Mouse (Mus musculus) hindbrain, embryonic 15.5 days (tissue): ENCODE measurements around the gene Tenm4. TPM values are rescaled to one million over a fixed set of nuclear protein-coding genes. Genes with fewer than 3 reads are reported as not detected.

ENCODE experiments used
- ATAC-seq: fragments of 200-750 bp; cut with Nextera tagmentation; 2 replicates; pipeline ENCODE4 v1.8.0; 2017; ENCODE audit warnings: low read depth, moderate number of reproducible peaks, moderate TSS enrichment; ENCODE audit not compliant: low FRiP score
- H3K27ac ChIP-seq: fragments of 300-500 bp; sonication (generic); replicated peaks from 2 replicates; pipeline ENCODE4 v1.5.1; 2015; ENCODE audit warnings: mild to moderate bottlenecking, inconsistent platforms
- H3K27me3 ChIP-seq: fragments of 300-500 bp; sonication (generic); 2 replicates; pipeline ENCODE4 v1.6.1; 2015; ENCODE audit warnings: control low read depth, inconsistent platforms
- H3K36me3 ChIP-seq: fragments of 300-500 bp; sonication (generic); 2 replicates; pipeline ENCODE4 v1.6.1; 2015; ENCODE audit warnings: control low read depth, inconsistent platforms
- H3K4me1 ChIP-seq: fragments of 300-500 bp; sonication (generic); replicated peaks from 2 replicates; pipeline ENCODE4 v1.6.1; 2015; ENCODE audit warnings: control low read depth, inconsistent platforms
- H3K4me2 ChIP-seq: fragments of 300-500 bp; sonication (generic); 2 replicates; pipeline ENCODE4 v1.6.1; 2015; ENCODE audit warnings: moderate library complexity, mild to moderate bottlenecking, inconsistent platforms
- H3K4me3 ChIP-seq: fragments of 300-500 bp; sonication (generic); 2 replicates; pipeline ENCODE4 v1.5.1; 2015; ENCODE audit warnings: mild to moderate bottlenecking, inconsistent platforms
- H3K9ac ChIP-seq: fragments of 300-500 bp; sonication (generic); 2 replicates; pipeline ENCODE4 v1.6.1; 2015; ENCODE audit warnings: inconsistent platforms
- H3K9me3 ChIP-seq: fragments of 300-500 bp; sonication (generic); 2 replicates; pipeline ENCODE4 v1.6.1; 2016; ENCODE audit warnings: control low read depth, inconsistent platforms
- WGBS: fragments of 180-500 bp; shearing (Covaris S2); methylation state at CpG from one replicate; pipeline ENCODE4 v1.1.7; 2015; 5-methylcytosine and 5-hydroxymethylcytosine counted together
- polyA plus RNA-seq: library from polyadenylated mRNA; unstranded; fragments of >200 nt; fragmentation: Nextera tagmentation; extraction: Ambion mirVana; gene quantifications from 2 replicates; pipeline ENCODE4 v1.2.1, GENCODE M21; 2015

The Tenm4 gene
- polyA plus RNA-seq, 1 experiment from 2014 or later = 39.0 TPM

DNA sequence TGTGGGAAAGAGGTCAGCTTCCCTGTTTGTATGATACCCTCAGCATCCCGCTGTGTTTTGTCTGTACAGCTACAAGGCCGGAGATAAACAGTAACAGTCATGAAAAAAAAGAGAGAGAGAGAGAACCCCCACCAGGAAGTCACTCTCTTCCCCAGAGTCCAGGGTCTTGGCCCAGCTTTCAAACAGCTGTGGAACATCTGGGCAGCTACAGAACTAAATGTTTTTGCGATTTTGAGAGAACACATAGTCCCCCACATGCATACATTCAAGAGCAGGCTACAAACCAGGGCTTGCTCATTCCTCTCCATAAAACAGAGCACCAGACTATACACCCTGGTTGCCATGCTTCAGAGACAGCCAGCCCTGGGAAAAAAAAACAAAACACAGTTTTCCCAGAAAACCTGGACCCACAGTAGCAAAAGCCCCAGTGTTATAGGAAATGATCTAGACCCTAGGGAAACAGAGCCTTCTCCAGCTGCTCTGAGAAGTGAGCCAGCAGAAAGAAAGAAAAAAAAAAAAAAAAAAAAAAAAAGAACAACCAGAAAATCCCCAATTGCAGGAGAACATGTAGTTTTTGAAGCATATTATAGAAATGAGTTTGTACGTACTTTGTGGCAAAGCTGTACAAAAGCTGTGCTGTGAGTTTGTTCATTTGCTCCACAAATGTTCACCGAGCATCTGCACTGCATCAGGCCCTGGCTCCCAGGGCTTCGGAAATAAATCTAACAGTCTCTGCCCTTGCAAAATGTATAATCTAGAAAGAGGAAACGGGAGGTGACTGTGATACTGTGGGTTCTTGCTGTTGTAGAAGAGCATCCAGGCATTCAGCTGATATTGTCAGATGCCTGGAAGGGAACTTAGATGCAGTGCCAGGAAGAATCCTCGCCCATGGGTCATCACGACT, 642.7 kb downstream of the Tenm4 start:
- no peak for ATAC-seq
- peaks cover 3% of the 10 kb centered on the region; the same call in 1 of the 2 replicates for H3K27me3 ChIP-seq
- H3K4me2 ChIP-seq = no peak overlapping the region
- H3K27ac ChIP-seq = no peak overlapping the region
- no peak overlapping the region for H3K4me3 ChIP-seq
- no peaks in the 10 kb centered on the region for H3K9me3 ChIP-seq
- H3K4me1 ChIP-seq = peaks cover 12% of the 10 kb centered on the region
- no peaks in the 10 kb centered on the region for H3K36me3 ChIP-seq
- no peak overlapping the region for H3K9ac ChIP-seq
- 74% methylated on average over 9 of the region's 9 CpGs for WGBS

DNA sequence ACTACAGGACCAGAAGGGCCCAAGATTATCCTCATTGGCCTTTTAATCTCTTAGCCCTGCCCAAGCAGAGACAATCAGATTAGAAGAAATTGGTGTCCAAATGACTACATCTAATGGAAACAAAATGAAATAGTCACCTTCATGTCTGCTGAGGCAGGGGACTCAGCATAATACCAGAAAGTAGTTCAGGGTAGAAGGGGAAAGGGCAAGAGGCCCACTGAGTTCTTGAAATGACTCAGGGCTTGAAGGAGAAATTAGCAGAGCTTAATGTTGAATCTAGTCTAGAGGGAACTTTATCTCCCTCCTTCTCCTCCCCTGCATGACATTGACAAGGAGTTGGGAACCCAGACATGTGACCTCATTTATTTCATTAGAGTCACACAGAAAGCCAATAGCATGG, 643.5 kb downstream of the Tenm4 start:
- Histone ChIP-seq H3K36me3 (no peaks in the 10 kb centered on the region), H3K4me3 (no peak overlapping the region), H3K9ac (no peak overlapping the region), H3K9me3 (no peaks in the 10 kb centered on the region), H3K4me2 (no peak overlapping the region), H3K4me1 (peaks cover 12% of the 10 kb centered on the region), H3K27ac (no peak overlapping the region), H3K27me3 (peaks cover 3% of the 10 kb centered on the region; the same call in 1 of the 2 replicates)
- no peak for ATAC-seq

DNA sequence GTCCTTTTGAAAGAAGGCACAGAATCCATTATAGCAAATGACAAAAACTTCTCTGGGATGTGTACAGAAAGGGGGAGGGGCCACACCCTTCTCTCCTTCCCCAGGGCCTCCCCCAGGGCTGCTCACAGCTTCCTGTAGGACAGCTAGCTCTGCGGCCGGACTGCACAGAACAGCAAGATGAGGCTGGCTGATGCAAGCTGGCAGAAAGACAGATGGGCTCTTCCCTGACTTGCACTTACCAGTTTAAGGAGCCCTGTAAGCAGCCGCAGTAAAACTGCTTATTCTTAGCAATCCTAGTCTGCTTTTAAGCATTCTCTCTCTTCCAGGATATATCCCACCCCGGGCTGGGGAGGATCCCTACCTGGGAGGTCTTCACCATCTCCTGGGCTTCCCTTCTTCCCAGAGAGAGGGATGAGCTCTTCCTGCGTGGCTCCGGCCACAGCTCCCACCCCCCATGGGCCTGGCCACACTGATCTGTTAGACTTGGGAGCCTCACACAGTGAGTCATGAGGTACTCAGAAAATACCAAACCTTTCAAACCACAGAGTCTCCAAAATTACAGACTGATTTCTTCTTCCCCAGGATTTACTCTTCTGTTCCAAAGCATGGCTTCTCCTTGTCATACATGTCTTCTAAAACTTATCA, 646.1 kb downstream of the Tenm4 start:
- WGBS = 39% methylated on average over 6 of the region's 6 CpGs
- peak; percentile 67 for ATAC-seq
- H3K4me2 ChIP-seq = no peak overlapping the region
- H3K27ac ChIP-seq = no peak overlapping the region; the same call in 1 of the 2 replicates
- no peak overlapping the region for H3K4me3 ChIP-seq
- no peaks in the 10 kb centered on the region for H3K9me3 ChIP-seq
- H3K36me3 ChIP-seq = no peaks in the 10 kb centered on the region
- H3K4me1 ChIP-seq = peaks cover 14% of the 10 kb centered on the region
- no peaks in the 10 kb centered on the region for H3K27me3 ChIP-seq
- H3K9ac ChIP-seq = no peak overlapping the region

DNA sequence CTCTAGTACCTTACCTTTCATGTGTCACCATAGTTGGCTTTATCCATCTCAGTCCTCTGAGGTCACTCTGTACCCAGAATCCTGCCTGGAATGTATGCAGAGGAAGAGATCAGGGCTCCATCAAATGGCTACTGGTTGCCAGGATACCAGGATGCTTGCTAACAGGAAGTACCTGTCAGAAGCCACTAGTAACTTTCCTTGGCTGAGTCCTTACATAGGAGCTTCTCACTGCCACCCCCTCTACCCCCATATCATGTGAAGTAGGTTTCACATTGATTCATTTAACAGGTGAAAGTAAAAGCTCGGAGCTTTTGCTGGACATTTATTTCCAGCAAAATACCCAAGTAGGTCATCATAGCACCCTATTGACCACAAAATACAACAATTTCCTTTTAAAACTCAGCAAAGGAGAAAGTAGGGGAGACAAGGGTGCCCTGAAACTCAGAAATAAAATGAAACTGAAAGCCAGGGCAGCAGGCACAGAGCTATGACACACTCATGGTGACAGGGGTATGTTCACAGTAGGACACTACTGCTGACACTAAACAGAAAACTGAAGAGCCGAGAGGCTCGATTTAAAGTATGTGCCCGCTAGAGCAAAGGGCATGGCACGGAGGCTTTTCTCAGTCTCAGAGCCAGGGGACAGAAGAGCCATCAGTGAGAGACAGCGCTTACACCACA, 647.3 kb downstream of the Tenm4 start:
- peaks cover 14% of the 10 kb centered on the region for H3K4me1 ChIP-seq
- H3K4me3 ChIP-seq = no peak overlapping the region
- no peak overlapping the region for H3K4me2 ChIP-seq
- H3K36me3 ChIP-seq = no peaks in the 10 kb centered on the region
- H3K9me3 ChIP-seq = no peaks in the 10 kb centered on the region
- no peak overlapping the region for H3K27ac ChIP-seq
- H3K27me3 ChIP-seq = no peaks in the 10 kb centered on the region
- no peak overlapping the region for H3K9ac ChIP-seq
- no peak for ATAC-seq
- WGBS = 86% methylated on average over 6 of the region's 6 CpGs

DNA sequence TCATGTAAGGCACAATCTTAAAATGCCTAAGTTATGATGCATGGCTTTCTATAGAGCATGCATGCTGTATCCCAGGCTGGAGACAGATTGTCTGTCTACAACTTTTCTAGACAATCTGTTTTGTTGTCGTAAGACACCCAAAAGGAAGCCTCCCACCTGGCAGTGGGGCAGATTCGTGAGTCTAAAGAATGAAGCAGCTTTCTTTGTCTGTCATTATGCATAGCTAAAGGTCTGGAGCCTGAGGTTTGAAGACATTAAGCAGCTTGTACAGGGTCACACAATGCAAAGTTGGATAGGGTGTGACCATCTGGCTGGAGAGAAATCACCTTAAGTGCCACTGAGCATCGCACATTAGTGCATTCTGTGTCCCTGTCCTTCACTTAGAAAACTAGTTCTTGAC, 648.5 kb downstream of the Tenm4 start:
- Histone ChIP-seq H3K9ac (no peak overlapping the region), H3K27me3 (no peaks in the 10 kb centered on the region), H3K4me2 (no peak overlapping the region), H3K9me3 (no peaks in the 10 kb centered on the region), H3K4me1 (peaks cover 14% of the 10 kb centered on the region), H3K4me3 (no peak overlapping the region), H3K36me3 (no peaks in the 10 kb centered on the region), H3K27ac (no peak overlapping the region)
- 55% methylated on average over 3 of the region's 3 CpGs for WGBS
- no peak for ATAC-seq

DNA sequence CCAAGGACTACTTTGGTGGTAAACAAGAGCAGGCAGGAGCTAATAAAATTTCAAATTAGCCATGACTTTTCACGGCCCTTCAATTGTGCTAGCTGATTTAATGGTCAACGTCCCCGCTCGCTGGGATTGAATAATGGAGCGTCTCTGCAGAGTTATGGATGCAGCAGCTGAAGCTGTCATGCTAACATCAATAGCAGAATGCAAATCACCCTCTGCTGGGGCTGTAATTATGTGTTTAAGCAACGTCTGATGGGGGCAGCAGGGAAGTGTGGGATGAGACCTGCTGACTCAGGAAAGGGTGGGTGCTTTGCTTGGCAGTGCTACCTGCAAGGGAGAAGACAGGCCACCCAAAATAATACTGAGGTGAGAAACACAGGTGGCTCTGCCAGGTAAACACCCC, 649.3 kb downstream of the Tenm4 start:
- H3K4me2 ChIP-seq = no peak overlapping the region
- no peak overlapping the region for H3K4me3 ChIP-seq
- no peak overlapping the region for H3K27ac ChIP-seq
- WGBS = 14% methylated on average over 6 of the region's 6 CpGs
- H3K4me1 ChIP-seq = peaks cover 14% of the 10 kb centered on the region
- ATAC-seq = no peak
- no peak overlapping the region for H3K9ac ChIP-seq
- no peaks in the 10 kb centered on the region for H3K9me3 ChIP-seq
- H3K36me3 ChIP-seq = no peaks in the 10 kb centered on the region
- no peaks in the 10 kb centered on the region for H3K27me3 ChIP-seq

DNA sequence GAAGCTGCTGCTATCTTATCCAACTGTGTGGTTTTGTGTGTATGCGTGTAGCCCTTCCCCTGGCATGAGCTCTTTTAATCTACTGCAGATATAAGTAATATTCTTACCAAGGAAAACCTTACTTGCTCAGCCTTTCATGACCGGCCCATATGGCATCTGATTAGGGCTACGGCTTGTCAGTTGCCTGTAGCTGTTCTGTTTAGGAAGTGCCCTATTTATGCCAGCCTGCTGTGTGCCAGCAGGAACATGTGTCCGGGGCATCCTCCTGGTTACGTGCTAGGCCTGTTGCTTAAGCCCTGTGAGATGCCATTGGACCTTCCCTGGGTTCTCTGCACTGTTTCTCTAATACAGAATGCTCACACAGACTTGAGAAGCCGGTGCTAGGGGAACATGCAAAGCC, 655.1 kb downstream of the Tenm4 start:
- ATAC-seq = no peak; the same call in 1 of the 2 replicates

DNA sequence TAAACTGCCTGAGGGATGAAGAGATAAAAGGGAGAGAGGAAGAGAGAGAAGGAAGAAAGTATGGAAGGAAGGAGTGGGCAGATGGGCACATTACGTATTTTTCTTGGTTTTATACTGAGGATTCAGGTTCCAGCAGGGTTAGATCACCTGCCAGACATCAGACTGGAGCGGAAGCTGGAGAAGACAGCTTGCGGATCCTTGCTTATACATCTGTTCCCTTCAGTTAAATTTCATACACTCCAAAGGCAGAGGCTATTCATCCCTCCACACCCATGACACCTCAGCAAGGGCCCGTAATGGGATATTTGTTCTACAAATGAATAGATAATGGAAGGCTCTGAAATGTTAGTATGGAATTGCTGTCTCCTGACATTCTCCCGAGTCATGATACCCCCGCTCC, 655.6 kb downstream of the Tenm4 start:
- Histone ChIP-seq H3K27ac (no peak overlapping the region; the same call in 1 of the 2 replicates), H3K36me3 (no peaks in the 10 kb centered on the region), H3K9me3 (no peaks in the 10 kb centered on the region), H3K27me3 (no peaks in the 10 kb centered on the region), H3K4me2 (no peak overlapping the region), H3K9ac (no peak overlapping the region), H3K4me3 (no peak overlapping the region), H3K4me1 (peaks cover 10% of the 10 kb centered on the region)
- WGBS = 79% methylated on average over 6 of the region's 6 CpGs
- no peak for ATAC-seq

More for the DNA sequence above, 655.1 kb downstream of the Tenm4 start:
- Histone ChIP-seq H3K36me3 (no peaks in the 10 kb centered on the region), H3K4me3 (no peak overlapping the region), H3K4me1 (peaks cover 7% of the 10 kb centered on the region; the same call in 1 of the 2 replicates), H3K9ac (no peak overlapping the region), H3K27me3 (no peaks in the 10 kb centered on the region), H3K4me2 (no peak overlapping the region), H3K9me3 (no peaks in the 10 kb centered on the region), H3K27ac (no peak overlapping the region)
- WGBS = 77% methylated on average over 6 of the region's 6 CpGs

DNA sequence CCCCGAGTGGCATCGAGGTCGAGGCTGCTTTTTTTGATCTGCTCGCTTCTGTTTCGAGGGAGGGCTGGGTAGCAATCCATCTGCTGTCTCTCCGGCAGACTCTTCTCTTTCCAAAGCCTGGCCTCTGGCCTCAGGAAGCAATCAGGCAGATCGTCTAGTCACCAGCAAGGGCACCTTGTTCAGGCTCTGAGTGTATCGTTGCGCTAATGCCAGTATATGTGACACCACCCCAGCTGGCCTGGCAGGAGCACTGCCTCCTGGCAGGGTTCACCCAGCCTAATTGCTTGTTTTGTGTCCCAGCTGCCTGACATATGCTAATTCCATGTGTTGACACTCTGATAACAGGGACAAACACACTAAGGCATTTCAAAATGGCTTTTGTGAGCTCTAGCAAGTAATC, 661.5 kb downstream of the Tenm4 start:
- ATAC-seq = peak; percentile 52; the same call in 1 of the 2 replicates
- Histone ChIP-seq H3K9me3 (no peaks in the 10 kb centered on the region), H3K27ac (0 out of 2 replicates have a peak overlapping the region, but pooled peaks have one; percentile 1), H3K9ac (no peak overlapping the region), H3K27me3 (no peaks in the 10 kb centered on the region), H3K4me3 (no peak overlapping the region), H3K36me3 (no peaks in the 10 kb centered on the region), H3K4me2 (no peak overlapping the region), H3K4me1 (peaks cover 27% of the 10 kb centered on the region)
- 17% methylated on average over 9 of the region's 9 CpGs for WGBS

DNA sequence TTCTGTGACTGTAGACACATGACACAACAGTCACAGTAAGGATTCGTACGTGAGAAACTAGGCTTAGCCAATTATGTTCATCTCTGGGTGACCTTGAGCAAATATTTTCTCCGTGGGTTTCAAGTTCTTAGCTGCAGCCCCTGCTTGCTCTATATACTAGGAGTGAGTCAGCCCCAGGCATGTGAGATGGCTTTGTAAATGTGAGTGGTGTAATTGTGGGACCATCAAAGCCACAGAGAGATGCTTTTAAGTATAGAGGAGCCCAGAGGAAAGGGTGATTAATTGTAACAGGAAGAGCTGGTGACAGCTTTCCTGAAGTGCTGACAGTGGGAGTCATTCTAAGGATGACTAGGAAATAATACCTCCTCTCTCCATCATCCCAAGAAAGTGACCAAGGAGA, 662.0 kb downstream of the Tenm4 start:
- 0 out of 2 replicates have a peak overlapping the region, but pooled peaks have one; percentile 1 for H3K27ac ChIP-seq
- no peaks in the 10 kb centered on the region for H3K36me3 ChIP-seq
- no peaks in the 10 kb centered on the region for H3K9me3 ChIP-seq
- H3K4me3 ChIP-seq = no peak overlapping the region
- H3K9ac ChIP-seq = no peak overlapping the region
- 0 out of 2 replicates have a peak, but pooled peaks have one; percentile 5 for ATAC-seq
- 43% methylated on average over 3 of the region's 3 CpGs for WGBS
- peaks cover 27% of the 10 kb centered on the region for H3K4me1 ChIP-seq
- H3K4me2 ChIP-seq = no peak overlapping the region
- no peaks in the 10 kb centered on the region for H3K27me3 ChIP-seq

DNA sequence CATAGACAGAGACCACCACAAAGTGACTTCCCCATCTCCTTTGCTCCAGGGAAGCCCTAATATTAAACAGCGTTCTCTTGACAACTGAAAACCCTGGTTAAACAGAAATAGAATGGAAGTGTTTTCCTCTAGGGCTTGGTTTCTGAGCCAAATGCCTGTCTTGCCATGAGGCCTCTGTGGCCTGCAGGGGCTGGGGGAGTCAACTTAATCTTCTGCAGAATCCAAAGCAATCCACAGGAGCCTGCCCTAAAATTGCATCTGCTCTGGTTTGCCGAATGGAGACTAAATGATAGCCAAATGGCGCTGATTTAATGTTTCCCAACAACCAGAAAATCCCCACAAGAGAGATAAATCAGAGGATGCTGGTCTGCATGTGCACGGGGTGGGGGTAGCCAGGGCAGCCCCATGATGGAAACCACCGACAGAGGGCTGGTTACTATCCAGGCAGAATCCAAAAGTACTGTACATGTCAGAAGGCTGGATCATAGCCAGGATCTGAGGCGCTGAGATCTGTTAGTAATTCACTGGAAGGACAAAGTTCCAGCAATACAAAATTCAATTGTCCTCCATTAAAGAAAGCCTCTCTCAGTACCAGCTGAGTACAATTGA, 663.7 kb downstream of the Tenm4 start:
- Histone ChIP-seq H3K9me3 (no peaks in the 10 kb centered on the region), H3K4me2 (no peak overlapping the region), H3K4me1 (peaks cover 27% of the 10 kb centered on the region), H3K36me3 (0 out of 2 replicates have a peak, but pooled peaks cover 4% of the 10 kb centered on the region), H3K27me3 (no peaks in the 10 kb centered on the region), H3K9ac (no peak overlapping the region), H3K27ac (0 out of 2 replicates have a peak overlapping the region, but pooled peaks have one; percentile 17), H3K4me3 (no peak overlapping the region)
- WGBS = 31% methylated on average over 6 of the region's 6 CpGs
- ATAC-seq = peak; percentile 58; the same call in 1 of the 2 replicates
